Mouse (Mus musculus): ENCODE results near the gene Golt1b.

Golt1b gene

GRCm38 (mm10) chr6:142386285-142387010, 573 bp upstream of the Golt1b start:
- no peak for DNase-seq

GRCm38 (mm10) chr6:142387755-142388271, 792 bp downstream of the Golt1b start:
- DNase-seq: no peak

- no peak for DNase-seq
Measured at GRCm38 (mm10) chr6:142389101-142389500, 2.1 kb downstream of the Golt1b start.

GRCm38 (mm10) chr6:142392312-142392711, 5.3 kb downstream of the Golt1b start:
- DNase-seq: no peak

GRCm38 (mm10) chr6:142394669-142395068, 7.6 kb downstream of the Golt1b start:
- no peak for DNase-seq

- no peak for DNase-seq
Measured at GRCm38 (mm10) chr6:142395756-142396155, 8.7 kb downstream of the Golt1b start.

GRCm38 (mm10) chr6:142411140-142411539, 24.1 kb downstream of the Golt1b start:
- no peak for DNase-seq

- no peak for DNase-seq
Measured at GRCm38 (mm10) chr6:142412906-142413491, 26.0 kb downstream of the Golt1b start, which contains the start of gene Spx. Spx (plus strand) TSS chr6:142413441.

- no peak for DNase-seq
Measured at GRCm38 (mm10) chr6:142413845-142414244, 26.8 kb downstream of the Golt1b start.

- no peak for DNase-seq
Measured at GRCm38 (mm10) chr6:142414597-142414996, 27.6 kb downstream of the Golt1b start.

GRCm38 (mm10) chr6:142424976-142425375, 38.0 kb downstream of the Golt1b start:
- no peak for DNase-seq

GRCm38 (mm10) chr6:142429072-142429471, 42.1 kb downstream of the Golt1b start:
- no peak for DNase-seq

- peak; percentile 8 for DNase-seq
Measured at GRCm38 (mm10) chr6:142451381-142451780, 64.4 kb downstream of the Golt1b start.

- DNase-seq: no peak
Measured at GRCm38 (mm10) chr6:142453311-142453710, 66.3 kb downstream of the Golt1b start.
